Mouse (Mus musculus) kidney, postnatal 0 days (tissue): Measurements from ENCODE around the gene Tshz2. TPM values are rescaled to one million over a fixed set of nuclear protein-coding genes. Genes with fewer than 3 reads are reported as not detected.

Source experiments
- ATAC-seq: fragments of 200-750 bp; cut with Nextera tagmentation; replicated peaks from 2 replicates; pipeline ENCODE4 v1.8.0; 2017; ENCODE audit warnings: low read depth, moderate number of reproducible peaks, moderate TSS enrichment, moderate library complexity; ENCODE audit not compliant: low FRiP score
- DNase-seq: peaks from one replicate; pipeline ENCODE4 v3.0.0-alpha.2; 2016; ENCODE audit warnings: low spot score
- H3K27ac ChIP-seq: fragments of 300-500 bp; sonication (generic); 2 replicates; pipeline ENCODE4 v1.5.1; 2014; ENCODE audit warnings: mild to moderate bottlenecking
- H3K27me3 ChIP-seq: fragments of 300-500 bp; sonication (generic); 2 replicates; pipeline ENCODE4 v1.6.1; 2014; ENCODE audit warnings: low read length, mixed read lengths; ENCODE audit not compliant: insufficient read depth
- H3K36me3 ChIP-seq: fragments of 300-500 bp; sonication (generic); 2 replicates; pipeline ENCODE4 v1.6.1; 2014; ENCODE audit warnings: low read length, mixed read lengths; ENCODE audit not compliant: insufficient read depth
- H3K4me1 ChIP-seq: fragments of 300-500 bp; sonication (generic); replicated peaks from 2 replicates; pipeline ENCODE4 v1.6.1; 2014; ENCODE audit warnings: antibody characterized with exemption, low read length, mixed read lengths; ENCODE audit not compliant: insufficient read depth
- H3K4me2 ChIP-seq: fragments of 300-500 bp; sonication (generic); 2 replicates; pipeline ENCODE4 v1.6.1; 2014; ENCODE audit warnings: mild to moderate bottlenecking, low read length, moderate library complexity, mixed read lengths
- H3K4me3 ChIP-seq: fragments of 300-500 bp; sonication (generic); replicated peaks from 2 replicates; pipeline ENCODE4 v1.5.1; 2014; ENCODE audit warnings: low read depth, low read length
- H3K9ac ChIP-seq: fragments of 300-500 bp; sonication (generic); 2 replicates; pipeline ENCODE4 v1.6.1; 2014; ENCODE audit warnings: low read depth, low read length
- H3K9me3 ChIP-seq: fragments of 300-500 bp; sonication (generic); replicated peaks from 2 replicates; pipeline ENCODE4 v1.6.1; 2016; ENCODE audit warnings: low read length, inconsistent platforms, mixed read lengths
- CTCF ChIP-seq: IDR thresholded peaks from 2 replicates; pipeline ENCODE4 v1.5.1; 2016; ENCODE audit warnings: antibody characterized with exemption, low read depth, mild to moderate bottlenecking, moderate library complexity
- WGBS: fragments of 180-500 bp; shearing (Covaris S2); extraction: QIAGEN DNeasy Blood & Tissue Kit; methylation state at CpG from one replicate; pipeline ENCODE4 v1.1.7; 2014; 5-methylcytosine and 5-hydroxymethylcytosine counted together
- polyA plus RNA-seq: library from polyadenylated mRNA; unstranded; fragments of >200 nt; fragmentation: Nextera tagmentation; extraction: Ambion mirVana; gene quantifications from 2 replicates; pipeline ENCODE4 v1.2.1, GENCODE M21; 2015

Tshz2 gene
- polyA plus RNA-seq, 1 experiment from 2014 or later, result 9.8 TPM

- Histone ChIP-seq H3K4me3 (no peak overlapping the region), H3K36me3 (peaks cover 26% of the 10 kb centered on the region), H3K9me3 (no peaks in the 10 kb centered on the region), H3K27ac (no peak overlapping the region), H3K4me2 (no peak overlapping the region), H3K9ac (no peak overlapping the region), H3K4me1 (no peaks in the 10 kb centered on the region), H3K27me3 (no peaks in the 10 kb centered on the region)
- no peak for DNase-seq
- TF ChIP-seq CTCF, result no peak
- ATAC-seq, result no peak
- WGBS, result 69% methylated on average over 9 of the region's 9 CpGs
Observed at GRCm38 (mm10) chr2:170106000-170106399, 473.2 kb downstream of the Tshz2 start.

DNA sequence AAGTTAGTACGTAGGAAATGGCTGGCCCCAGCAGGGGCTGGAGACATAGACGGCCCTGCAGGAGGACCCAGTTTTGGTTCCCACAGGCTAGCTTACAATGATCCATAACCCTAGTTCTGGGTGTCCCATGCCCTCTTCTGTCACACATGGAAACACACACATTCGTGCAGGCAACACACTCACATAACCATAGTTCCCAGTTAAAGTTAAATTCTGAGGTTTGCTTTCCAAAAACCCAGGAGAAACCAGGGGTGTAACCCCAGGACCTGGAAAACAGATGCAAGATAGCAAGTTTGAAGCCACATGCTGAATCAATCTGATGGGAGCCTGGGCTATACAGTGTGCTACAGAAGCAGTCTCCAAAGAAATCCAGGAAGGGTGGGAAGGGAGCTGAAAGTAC lies 475.0 kb downstream of the Tshz2 start:
- 81% methylated on average over 3 of the region's 3 CpGs for WGBS
- H3K36me3 ChIP-seq, result peaks cover 33% of the 10 kb centered on the region
- no peak overlapping the region for H3K4me2 ChIP-seq
- H3K27me3 ChIP-seq, result no peaks in the 10 kb centered on the region
- no peak overlapping the region for H3K27ac ChIP-seq
- ATAC-seq (no peak), DNase-seq (no peak)
- no peak overlapping the region for H3K9ac ChIP-seq
- TF ChIP-seq CTCF, result no peak
- H3K9me3 ChIP-seq, result no peaks in the 10 kb centered on the region
- H3K4me3 ChIP-seq, result no peak overlapping the region
- no peaks in the 10 kb centered on the region for H3K4me1 ChIP-seq

GRCm38 (mm10) chr2:170109528-170109927 lies 476.7 kb downstream of the Tshz2 start:
- no peak overlapping the region for H3K9ac ChIP-seq
- H3K36me3 ChIP-seq, result peaks cover 49% of the 10 kb centered on the region
- WGBS, result 65% methylated on average over 5 of the region's 5 CpGs
- no peak overlapping the region for H3K4me3 ChIP-seq
- H3K4me2 ChIP-seq, result no peak overlapping the region
- no peak for TF ChIP-seq CTCF
- ATAC-seq (no peak), DNase-seq (no peak)
- no peaks in the 10 kb centered on the region for H3K4me1 ChIP-seq
- no peaks in the 10 kb centered on the region for H3K27me3 ChIP-seq
- H3K9me3 ChIP-seq, result no peaks in the 10 kb centered on the region
- no peak overlapping the region for H3K27ac ChIP-seq

DNA sequence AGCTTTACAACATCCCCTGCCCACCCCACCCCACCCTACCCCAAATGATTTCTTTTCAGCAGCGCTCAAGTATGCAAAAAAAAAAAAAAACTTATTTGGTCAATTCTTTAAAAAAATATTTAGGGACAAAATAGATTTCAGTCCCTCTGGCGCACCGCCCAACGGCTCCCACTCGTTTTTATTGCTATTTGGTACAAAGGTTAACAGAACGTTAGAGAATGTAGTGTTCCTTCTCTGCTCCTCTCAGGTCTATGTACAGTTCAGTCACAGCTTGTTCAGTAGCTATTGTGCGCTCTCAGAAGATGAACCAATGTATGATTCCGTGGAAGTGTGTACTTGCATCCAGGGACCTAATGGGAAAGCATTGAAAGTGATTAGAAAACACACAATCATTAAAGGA lies 477.5 kb downstream of the Tshz2 start:
- Histone ChIP-seq H3K4me3 (no peak overlapping the region), H3K9me3 (no peaks in the 10 kb centered on the region), H3K36me3 (peaks cover 57% of the 10 kb centered on the region), H3K4me2 (no peak overlapping the region), H3K27me3 (no peaks in the 10 kb centered on the region), H3K9ac (no peak overlapping the region), H3K27ac (no peak overlapping the region), H3K4me1 (no peaks in the 10 kb centered on the region)
- no peak for DNase-seq
- 60% methylated on average over 8 of the region's 8 CpGs for WGBS
- TF ChIP-seq CTCF, result no peak
- no peak for ATAC-seq

DNA sequence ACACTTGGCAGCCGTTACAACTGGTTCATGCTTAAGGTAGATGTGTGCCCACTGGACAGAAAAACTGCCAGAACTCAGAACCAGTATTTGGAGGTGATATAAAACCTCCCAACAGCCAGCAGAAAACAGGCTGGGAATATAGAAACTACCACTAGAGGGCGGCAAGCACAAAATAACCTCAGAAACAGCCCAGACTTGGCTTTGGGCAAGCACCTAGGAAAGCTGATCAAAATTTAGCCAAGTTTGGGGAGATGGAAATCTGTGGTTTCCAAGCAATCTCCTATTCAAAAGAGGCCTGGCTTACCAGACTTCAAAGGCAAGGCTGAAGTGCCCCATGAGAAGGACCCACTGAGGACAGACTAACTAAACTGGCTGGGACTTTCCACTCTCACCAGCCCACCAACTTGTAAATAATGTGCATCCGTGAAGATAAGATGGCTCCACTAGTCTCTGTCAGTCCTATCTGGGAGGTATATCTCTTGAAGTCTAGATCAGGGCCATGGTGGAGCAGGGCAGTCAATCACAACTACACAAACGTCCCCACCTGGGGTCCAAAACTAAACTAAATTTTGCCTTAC lies 484.0 kb downstream of the Tshz2 start:
- TF ChIP-seq CTCF, result peak; percentile 88
- Histone ChIP-seq H3K4me2 (no peak overlapping the region), H3K27ac (no peak overlapping the region), H3K9ac (no peak overlapping the region), H3K4me3 (no peak overlapping the region), H3K27me3 (no peaks in the 10 kb centered on the region), H3K4me1 (no peaks in the 10 kb centered on the region), H3K36me3 (peaks cover 64% of the 10 kb centered on the region), H3K9me3 (no peaks in the 10 kb centered on the region)
- no peak for ATAC-seq
- DNase-seq, result peak; percentile 87
- 42% methylated on average over 4 of the region's 4 CpGs for WGBS

DNA sequence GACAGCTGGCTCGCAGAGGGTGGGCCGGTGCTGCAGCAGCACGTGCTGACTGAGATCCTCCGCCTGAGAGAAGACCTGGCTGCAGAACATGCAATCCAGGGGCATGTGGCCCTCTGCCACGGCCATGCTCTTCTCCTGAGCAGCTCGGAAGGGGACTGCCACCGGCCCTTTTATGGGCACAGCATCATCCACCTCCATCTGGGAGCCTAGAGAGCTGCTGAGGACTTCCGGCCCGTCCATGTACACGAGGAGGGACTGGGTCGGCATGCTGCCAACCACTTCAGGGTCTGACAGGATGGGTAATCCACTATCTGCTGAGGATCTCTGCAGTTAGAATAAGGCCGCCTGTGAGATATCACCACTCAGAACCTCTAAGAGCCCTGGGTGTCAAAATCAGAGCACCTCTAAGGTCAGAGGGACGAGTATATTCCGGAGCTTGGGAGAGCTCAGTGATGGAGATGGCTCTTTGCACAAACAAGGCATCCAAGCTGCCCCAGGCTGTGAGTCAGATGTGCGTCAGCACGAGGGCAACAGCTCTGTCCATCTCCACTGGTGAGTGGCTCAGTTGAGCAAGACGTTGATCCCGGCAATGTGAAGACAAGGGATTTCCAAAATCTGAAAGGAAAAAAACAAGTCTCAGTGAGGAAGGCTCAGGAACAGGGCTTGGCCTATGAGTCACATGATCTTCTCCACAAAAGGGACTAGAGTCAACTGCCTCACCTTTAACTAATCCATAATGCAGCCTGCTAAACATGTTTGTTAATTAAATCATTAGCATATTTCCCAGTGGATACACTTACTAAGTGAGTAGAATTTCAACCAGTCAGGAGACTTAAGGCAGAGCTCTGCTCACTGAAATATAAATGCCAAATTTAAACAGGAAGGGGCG lies 487.6 kb downstream of the Tshz2 start:
- no peak for ATAC-seq
- Histone ChIP-seq H3K4me1 (peaks cover 2% of the 10 kb centered on the region; the same call in 1 of the 2 replicates), H3K36me3 (peaks cover 40% of the 10 kb centered on the region; the same call in 1 of the 2 replicates), H3K4me3 (no peak overlapping the region), H3K4me2 (no peak overlapping the region), H3K27ac (no peak overlapping the region), H3K27me3 (no peaks in the 10 kb centered on the region), H3K9me3 (no peaks in the 10 kb centered on the region), H3K9ac (no peak overlapping the region)
- no peak for DNase-seq
- no peak for TF ChIP-seq CTCF
- 88% methylated on average over 19 of the region's 19 CpGs for WGBS

Other genes with a start within 250 kb of the Tshz2 start
- gene Gm11011, start 45.3 kb upstream of the Tshz2 start, polyA plus RNA-seq, result not detected in 2 replicates